Mouse (Mus musculus) heart, adult 10 weeks (tissue): ENCODE results near the gene Arfgap2. TPM values are rescaled to one million over a fixed set of nuclear protein-coding genes. Genes with fewer than 3 reads are reported as not detected.

Source experiments
- polyA plus RNA-seq: library from polyadenylated mRNA; stranded (reverse); fragments of 350-450 nt; fragmentation: Illumina TruSeq; extraction: RNeasy Lipid Tissue Mini Kit (QIAGEN cat#74804); gene quantifications from one replicate; pipeline ENCODE4 v1.2.3, GENCODE M21; 2014; ENCODE audit warnings: low read depth, low replicate concordance

The Arfgap2 gene
- polyA plus RNA-seq = 63.3 TPM

GRCm38 (mm10) chr2:91264711-91265681 lies at the start of gene Arfgap2:
Gene Arfgap2 (plus strand): TSS chr2:91264974.

DNA sequence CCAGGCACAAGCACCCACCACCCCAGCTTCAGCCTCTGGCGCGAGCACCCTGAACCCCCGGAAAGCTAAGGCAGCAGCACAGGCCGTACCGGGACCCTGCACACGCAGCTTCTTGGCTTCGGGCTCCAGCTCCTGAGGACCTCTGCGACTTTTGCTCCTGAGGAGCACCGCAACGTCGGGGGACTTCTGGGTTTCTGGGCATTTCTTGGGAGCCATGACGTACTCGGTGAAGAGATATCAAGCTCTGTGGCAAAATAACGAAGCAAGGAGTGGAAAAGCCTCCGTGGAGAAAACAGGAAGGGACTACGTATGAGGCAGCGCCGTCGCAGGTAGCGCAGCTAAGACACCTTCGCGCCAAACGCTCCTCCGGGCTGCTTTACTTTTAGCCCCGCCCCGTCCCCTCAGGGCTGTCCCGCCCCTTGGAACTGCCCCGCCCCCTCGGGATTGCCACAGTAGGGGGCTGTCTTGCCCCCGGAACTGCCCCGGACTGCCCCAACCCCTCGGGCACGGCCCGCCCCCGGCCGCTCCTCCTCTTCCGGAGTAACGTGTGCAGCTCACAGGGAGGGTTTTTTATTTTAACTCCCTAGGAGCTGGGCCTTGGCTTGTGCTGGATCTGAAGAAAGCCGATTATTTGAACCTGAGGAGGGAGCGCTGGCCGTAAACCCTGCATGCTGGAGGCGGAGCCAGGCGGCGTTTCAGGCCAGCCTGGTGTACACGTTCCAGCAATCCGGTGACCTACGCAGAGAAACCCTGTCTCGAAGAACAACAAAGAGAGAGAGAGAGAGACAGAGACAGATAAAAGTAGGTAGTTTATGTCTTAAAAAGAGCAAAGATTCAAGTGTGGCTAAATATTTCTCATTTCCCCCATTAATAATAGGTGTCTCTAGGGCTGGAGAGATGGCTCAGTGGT lies 27.9 kb upstream of the Arfgap2 start, which contains the start of gene Ddb2:
Ddb2 (minus strand) TSS at position 382 of the 910 bp plus-strand sequence.

GRCm38 (mm10) chr2:91255661-91256150 lies 9.1 kb upstream of the Arfgap2 start, which contains the start of gene Pacsin3:
Gene Pacsin3 (plus strand): TSS chr2:91255954.

Other genes starting within 250 kb of the Arfgap2 start
- 25.0 TPM for gene Rapsn, start 229.4 kb upstream of the Arfgap2 start, polyA plus RNA-seq
- 297 TPM for gene Psmc3, start 211.0 kb upstream of the Arfgap2 start, polyA plus RNA-seq
- 31.1 TPM for gene Slc39a13, start 194.6 kb upstream of the Arfgap2 start, polyA plus RNA-seq
- 4.9 TPM for gene Spi1, start 182.6 kb upstream of the Arfgap2 start, polyA plus RNA-seq
- 1,487 TPM for gene Mybpc3, start 146.8 kb upstream of the Arfgap2 start, polyA plus RNA-seq
- 9.3 TPM for gene Madd, start 81.1 kb upstream of the Arfgap2 start, polyA plus RNA-seq
- gene Nr1h3, start 62.1 kb upstream of the Arfgap2 start, polyA plus RNA-seq = 29.7 TPM
- 15.9 TPM for gene Acp2, start 62.1 kb upstream of the Arfgap2 start, polyA plus RNA-seq
- 10.9 TPM for gene Ddb2, start 28.0 kb upstream of the Arfgap2 start, polyA plus RNA-seq
- gene Pacsin3, start 9.0 kb upstream of the Arfgap2 start, polyA plus RNA-seq = 213 TPM
- 11.0 TPM for gene 1110051M20Rik, start 179.7 kb downstream of the Arfgap2 start, polyA plus RNA-seq
- 5.1 TPM for gene Lrp4, start 192.5 kb downstream of the Arfgap2 start, polyA plus RNA-seq